Mouse (Mus musculus): ENCODE data around the gene Megf6. TPM values are rescaled to one million over a fixed set of nuclear protein-coding genes. Genes with fewer than 3 reads are reported as not detected.

The Megf6 gene
- total RNA-seq, 2 experiments from 2014 or later: 50.0 to 52.8 TPM

DNA sequence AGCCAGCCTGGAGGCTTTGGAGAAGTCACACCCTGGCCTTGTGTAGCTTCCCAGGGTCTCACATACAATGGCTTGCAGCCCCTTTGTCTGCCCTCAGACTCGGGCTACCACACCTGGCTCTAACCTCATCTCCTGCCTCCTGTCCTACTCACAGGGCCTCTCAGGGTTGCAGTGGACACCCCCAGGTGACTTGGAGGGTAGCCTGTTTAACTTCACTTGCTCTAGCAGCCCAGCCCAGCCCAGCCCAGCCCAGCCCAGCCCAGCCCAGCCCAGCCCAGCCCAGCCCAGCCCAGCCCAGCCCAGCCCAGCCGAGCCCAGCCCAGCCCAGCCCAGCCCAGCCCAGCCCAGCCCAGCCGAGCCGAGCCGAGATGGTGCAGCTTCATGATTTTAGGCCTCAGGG is 43.5 kb downstream of the Megf6 start:
- no peak for DNase-seq

DNA sequence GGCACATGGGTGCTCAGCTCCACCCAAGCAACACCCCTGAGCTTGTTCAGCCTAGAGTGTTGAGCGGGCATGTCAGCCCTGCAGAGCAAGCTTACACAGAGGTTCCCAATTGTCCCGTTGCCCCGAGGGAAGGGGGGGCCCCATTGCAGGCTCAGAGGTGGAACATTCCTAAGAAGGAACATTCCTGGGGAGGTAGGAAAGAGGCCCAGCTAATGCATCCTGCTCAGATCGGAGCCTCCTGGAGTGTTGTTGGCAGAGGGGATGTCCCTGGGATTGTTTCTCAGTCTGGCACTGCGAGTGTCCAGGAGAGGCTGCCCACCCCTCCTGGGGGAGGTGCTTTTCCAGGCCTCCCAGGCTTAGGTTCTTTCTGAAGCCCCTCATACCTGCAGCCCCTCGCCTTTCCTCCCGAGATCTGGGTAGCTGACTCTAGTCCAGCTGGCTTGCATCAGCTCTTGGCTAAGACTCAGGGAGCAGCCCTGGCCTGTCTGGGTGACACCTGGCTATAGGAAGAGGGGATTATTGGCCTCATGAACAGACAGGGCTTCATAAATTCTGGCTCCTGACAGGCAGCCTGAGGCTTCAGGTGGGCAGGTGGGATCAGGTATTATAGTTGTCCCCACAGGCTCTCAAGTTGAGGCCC is 47.3 kb downstream of the Megf6 start:
- no peak for DNase-seq

DNA sequence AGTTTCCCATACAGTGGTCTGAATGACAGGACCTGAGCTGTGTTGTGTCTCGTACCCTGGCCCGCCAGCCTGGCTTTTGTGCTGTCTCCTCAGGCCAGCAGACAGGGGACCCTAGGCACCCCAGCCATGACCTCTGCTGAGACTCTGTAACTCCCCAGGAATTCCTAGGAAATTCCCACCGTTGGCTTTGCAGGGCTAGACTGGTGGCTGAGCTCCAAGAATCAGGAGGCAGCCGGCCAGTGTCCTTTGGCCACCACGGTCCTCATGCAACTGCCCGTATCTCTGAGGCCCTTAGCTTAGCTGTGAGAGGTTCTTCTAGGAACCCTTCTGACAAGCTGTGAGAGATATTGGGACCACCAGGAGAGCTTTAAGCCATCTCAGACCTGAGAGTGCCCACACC is 52.2 kb downstream of the Megf6 start:
- peak; percentile 79 for DNase-seq

DNA sequence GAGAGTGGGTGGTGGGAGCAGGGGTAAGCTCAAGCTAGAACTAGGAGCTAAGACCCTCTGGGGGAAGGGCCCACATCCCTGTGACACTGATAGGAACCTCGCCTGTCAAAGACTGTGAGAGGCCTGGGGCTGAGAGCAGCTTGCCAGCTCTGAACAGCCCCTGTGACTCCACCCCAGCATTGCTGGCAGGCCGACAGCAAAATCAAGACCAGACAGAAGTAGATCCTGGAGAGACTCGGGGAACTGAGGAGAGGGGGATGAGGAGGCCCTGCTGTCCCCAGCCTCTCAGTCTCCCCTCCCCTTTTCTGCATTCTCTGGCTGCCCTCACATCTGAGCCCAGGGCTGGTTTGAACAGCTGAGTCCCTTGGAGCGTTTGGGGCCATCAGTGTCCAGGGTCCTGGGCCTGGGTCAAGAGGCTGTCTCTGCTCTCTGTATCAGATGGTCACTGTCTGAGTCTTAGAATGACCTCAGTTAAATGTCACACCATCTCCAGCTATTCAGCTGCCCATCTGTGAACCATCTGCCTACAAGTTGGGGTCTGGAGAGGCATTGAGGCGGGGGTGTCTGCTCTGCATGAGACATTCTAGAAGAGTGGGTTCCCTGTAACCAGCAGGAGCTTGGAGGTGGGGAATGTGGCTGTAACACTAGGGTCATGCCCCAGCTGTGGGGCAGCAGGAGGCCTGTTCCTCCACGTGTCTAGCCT is 53.9 kb downstream of the Megf6 start:
- DNase-seq: peak; percentile 79

- DNase-seq: no peak
Observed at GRCm38 (mm10) chr4:154224970-154225309, 54.4 kb downstream of the Megf6 start.

DNA sequence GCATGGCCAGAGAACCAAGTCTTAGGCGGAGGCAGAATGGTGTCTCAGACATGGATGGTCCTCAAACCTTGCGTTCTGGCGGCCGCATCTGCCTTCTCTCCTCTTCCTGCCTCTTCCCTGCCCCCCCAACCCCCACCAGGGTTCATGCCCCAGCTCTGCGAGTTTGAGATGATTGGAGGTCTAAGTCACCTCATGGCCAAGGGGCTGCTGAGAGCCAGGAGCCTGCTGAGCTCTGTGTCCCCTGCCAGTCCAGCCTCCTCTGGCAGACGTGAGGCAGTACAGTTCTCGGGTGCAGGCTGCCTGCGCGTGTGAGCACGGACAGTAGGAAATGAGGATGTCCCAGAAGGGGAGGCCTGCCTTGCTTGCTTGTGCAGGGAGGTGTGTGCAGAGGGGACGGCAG is 56.1 kb downstream of the Megf6 start:
- no peak for DNase-seq

DNA sequence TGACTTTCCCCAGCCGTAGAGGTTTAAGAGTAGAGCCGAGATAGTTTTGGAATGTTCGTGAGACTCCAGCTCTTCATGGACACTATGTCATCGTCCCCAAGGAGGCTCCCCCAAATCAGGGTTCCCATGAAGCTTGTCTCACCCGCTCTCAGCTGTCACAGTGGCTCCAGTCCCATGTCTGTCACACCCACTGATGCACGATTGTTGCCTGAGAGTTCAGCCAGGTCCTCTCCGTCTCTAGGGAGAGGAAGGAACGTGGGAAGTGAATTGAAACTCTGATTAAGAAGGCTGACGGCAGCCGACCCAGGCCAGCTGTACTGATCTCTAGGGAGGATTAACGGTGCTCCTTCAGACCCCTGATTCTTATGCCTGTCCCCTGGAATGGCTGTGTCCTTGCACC is 57.8 kb downstream of the Megf6 start:
- peak; percentile 71 for DNase-seq

GRCm38 (mm10) chr4:154229569-154229968 is 59.0 kb downstream of the Megf6 start:
- no peak for DNase-seq

GRCm38 (mm10) chr4:154231380-154231779 is 60.9 kb downstream of the Megf6 start:
- no peak for DNase-seq

GRCm38 (mm10) chr4:154232295-154232694 is 61.8 kb downstream of the Megf6 start:
- peak; percentile 53 for DNase-seq

DNA sequence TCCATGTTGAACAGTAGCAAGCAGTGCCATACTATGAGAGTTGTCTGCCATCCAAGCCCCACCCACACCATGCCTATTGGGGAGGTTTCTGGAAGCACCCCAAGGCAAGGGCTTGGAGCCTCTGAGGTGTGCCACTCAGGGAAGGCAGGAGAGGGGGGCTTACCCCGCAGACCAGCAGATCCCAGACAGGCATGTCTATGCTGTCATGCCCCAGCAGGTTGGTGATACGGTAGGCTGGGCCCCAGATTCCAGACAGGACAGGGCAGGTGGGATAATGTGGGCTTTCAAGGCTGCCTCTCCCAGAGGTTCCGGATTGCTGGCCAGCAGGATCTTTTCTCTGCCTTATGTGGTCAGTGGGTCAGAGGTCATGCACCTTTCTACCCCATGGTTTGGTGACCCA is 65.5 kb downstream of the Megf6 start:
- no peak for DNase-seq

- DNase-seq: peak; percentile 37
Observed at GRCm38 (mm10) chr4:154236893-154237292, 66.4 kb downstream of the Megf6 start.

DNA sequence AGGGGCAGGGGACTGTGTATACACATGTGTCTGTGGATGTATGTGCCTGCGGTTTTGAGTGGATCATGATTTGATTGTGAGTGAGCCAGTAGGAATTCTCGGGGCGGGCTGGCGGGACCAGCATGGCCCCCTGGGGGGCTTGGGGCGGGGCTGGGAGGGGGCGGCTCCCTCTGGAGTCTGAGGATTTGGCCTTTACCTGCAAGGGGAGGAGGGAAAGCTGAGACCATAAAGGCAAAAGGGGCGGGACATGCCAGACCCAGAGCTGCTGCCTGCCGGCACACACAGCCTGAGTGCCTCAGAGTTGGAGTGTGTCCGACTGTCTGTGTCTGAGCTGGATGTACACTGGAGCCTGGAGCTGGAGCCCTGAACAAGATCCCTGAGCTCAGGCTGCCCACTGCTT is 66.8 kb downstream of the Megf6 start:
- DNase-seq: peak; percentile 27

DNA sequence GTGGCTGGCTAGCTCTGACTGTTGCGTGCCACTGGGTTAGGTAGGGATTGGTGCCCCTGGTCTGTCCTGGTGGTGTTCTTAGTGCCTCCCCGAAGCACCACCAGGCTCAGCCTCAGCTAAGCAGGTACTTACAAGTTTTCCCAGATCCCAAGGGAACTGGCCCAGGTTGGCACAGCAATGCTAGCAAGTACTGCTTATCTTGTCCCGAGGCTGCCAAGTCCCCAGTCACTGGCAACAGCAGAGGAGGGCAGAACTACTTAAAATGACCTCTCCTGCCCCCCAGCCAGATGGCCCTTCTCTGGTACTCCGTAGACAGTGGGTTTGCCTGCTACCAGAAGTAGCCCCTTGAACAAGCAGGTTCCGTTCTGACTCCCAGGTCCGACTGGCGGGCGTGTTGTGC is 68.7 kb downstream of the Megf6 start:
- peak; percentile 49 for DNase-seq

GRCm38 (mm10) chr4:154240608-154241007 is 70.1 kb downstream of the Megf6 start:
- peak; percentile 57 for DNase-seq

DNA sequence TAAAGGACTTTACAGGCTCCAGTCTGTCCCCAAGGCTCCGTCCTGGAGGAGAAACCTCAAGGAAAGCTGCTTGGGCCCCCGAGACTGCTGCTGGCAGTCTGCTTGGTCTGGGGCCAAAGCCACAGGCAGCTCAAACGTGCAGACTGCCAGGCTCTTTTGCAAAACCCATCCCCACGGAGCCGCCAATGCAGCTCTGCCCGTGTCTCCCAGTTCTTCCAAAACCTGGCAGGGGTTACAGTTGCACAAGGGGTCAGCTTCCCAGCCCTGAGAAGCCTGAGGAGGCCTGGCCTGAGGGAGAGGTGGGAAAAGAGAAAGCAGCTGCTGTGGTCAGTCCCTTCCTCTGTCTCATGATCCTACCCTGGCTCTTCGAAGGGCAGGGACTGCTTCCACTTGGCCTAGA is 74.8 kb downstream of the Megf6 start:
- no peak for DNase-seq

GRCm38 (mm10) chr4:154246115-154247040 is 75.8 kb downstream of the Megf6 start:
- DNase-seq: peak; percentile 96

DNA sequence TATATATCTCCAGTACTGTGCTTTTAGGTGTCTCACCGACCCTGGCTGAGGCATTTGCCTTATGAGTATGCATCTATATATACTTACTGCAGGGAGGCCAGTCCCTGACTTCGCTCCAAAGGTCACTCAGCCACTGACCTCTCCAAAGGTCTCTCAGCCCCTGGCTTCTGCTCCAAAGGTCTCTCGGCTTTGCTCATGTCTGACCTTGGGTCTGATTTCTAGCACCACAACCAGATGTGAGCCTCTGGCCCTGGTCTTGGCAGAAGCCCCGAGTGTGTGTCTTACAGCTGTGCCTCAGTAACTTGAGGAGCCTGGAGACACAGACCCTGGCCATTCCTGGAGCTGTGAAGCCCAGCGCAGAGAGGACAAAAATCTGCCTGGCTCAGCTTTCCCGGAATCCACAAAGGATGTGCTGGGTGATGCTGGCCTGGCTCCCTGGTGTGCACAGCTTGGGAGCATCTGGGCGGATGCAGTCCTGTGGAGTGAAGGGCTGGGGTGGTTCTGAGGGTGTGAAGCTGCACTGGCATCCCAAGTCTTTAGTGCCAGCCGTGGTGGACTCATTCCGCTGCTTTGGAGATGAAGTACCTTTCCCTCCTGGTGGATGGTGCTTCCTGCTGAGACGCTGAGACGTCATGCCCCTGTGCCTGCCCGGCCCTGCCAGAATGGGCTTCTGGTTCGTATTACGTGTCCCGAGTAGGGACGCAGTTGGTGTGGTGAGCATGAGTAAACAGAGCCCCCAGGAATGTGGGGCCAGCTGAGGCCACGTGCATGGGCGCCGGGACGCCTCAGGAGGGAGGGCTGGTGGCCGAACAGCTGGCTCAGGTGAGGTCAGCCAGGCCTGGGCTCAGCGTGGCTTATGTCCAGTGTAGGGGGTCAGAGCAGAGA is 76.9 kb downstream of the Megf6 start:
- peak; percentile 25 for DNase-seq

GRCm38 (mm10) chr4:154248092-154248805 is 77.7 kb downstream of the Megf6 start:
- DNase-seq: no peak

- DNase-seq: no peak
Observed at GRCm38 (mm10) chr4:154249316-154249715, 78.8 kb downstream of the Megf6 start.

DNA sequence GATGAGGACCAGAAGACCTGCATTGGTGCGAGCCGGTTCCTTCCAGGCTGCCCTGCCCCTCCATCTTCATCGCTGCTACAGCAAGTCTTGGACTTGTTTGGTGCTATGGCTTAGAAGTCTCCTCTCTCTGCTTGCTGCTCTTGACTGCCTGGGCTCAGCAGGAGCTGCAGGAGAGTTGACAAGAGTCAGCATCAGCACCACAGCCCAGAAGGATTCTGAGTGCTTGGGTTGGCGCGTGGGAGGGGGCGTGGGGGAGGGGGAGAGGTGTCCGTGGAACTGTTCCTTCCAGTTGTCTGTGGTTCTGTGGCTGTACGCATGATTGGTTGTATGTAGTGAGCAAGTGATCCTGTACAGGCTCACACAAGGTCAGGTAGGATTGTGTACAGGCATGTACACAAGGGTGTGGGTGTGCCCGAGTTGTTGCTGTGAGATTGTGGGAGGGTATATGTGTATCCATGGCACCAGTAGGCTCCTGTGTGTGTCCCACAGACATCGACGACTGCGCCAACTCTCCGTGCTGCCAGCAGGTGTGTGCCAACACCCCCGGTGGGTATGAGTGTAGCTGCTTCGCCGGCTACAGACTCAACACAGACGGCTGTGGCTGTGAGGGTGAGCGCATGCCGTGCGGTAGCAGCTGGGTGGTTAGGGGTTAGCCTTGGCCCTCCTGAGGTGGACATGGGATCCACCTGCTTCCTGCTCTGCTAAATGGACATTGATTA is 82.2 kb downstream of the Megf6 start:
- DNase-seq: no peak
